Mouse (Mus musculus) neural tube, embryonic 12.5 days (tissue): ENCODE measurements around the gene Rnf149. TPM values are rescaled to one million over a fixed set of nuclear protein-coding genes. Genes with fewer than 3 reads are reported as not detected.

Experiments
- ATAC-seq: fragments of 200-750 bp; cut with Nextera tagmentation; 2 replicates; pipeline ENCODE4 v1.8.0; 2017; ENCODE audit warnings: low read depth, mild to moderate bottlenecking, moderate TSS enrichment, moderate library complexity; ENCODE audit not compliant: low FRiP score
- H3K27ac ChIP-seq: fragments of 300-500 bp; sonication (generic); 2 replicates; pipeline ENCODE4 v1.5.1; 2016
- H3K27me3 ChIP-seq: fragments of 300-500 bp; sonication (generic); replicated peaks from 2 replicates; pipeline ENCODE4 v1.6.1; 2016; ENCODE audit warnings: mild to moderate bottlenecking
- H3K36me3 ChIP-seq: fragments of 300-500 bp; sonication (generic); 2 replicates; pipeline ENCODE4 v1.6.1; 2016; ENCODE audit warnings: mild to moderate bottlenecking
- H3K4me1 ChIP-seq: fragments of 300-500 bp; sonication (generic); 2 replicates; pipeline ENCODE4 v1.6.1; 2016
- H3K4me2 ChIP-seq: fragments of 300-500 bp; sonication (generic); replicated peaks from 2 replicates; pipeline ENCODE4 v1.6.1; 2016; ENCODE audit warnings: mild to moderate bottlenecking
- H3K4me3 ChIP-seq: fragments of 300-500 bp; sonication (generic); 2 replicates; pipeline ENCODE4 v1.5.1; 2016
- H3K9ac ChIP-seq: fragments of 300-500 bp; sonication (generic); 2 replicates; pipeline ENCODE4 v1.6.1; 2016; ENCODE audit warnings: mild to moderate bottlenecking
- H3K9me3 ChIP-seq: fragments of 300-500 bp; sonication (generic); 2 replicates; pipeline ENCODE4 v1.6.1; 2016; ENCODE audit warnings: mild to moderate bottlenecking
- WGBS: fragments of 180-500 bp; shearing (Covaris S2); methylation state at CpG from one replicate; pipeline ENCODE4 v1.1.7; 2016; 5-methylcytosine and 5-hydroxymethylcytosine counted together
- polyA plus RNA-seq: library from polyadenylated mRNA; unstranded; fragments of >200 nt; fragmentation: Nextera tagmentation; extraction: Ambion mirVana; gene quantifications from 2 replicates; pipeline ENCODE4 v1.2.1, GENCODE M21; 2016

Gene Rnf149
- polyA plus RNA-seq, 1 experiment from 2014 or later: 37.3 TPM

DNA sequence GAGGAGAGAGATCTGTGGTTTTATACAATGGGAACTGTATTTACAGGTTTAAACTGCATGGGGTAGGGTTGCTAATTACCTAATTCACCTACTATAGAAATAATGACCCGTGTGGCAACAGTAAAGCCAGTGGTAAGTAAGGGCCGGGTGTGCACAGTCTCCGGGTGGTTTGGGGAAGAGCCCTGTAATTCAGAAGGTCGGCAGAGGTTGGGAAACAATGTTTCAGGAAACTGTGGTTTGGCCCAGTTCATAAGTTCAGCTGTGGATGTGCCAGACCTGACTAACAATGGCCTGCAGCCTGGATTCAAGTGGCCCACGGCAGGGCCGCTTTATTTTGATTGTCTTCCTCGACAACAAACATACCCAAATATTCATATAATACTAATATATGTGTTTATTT lies 51.4 kb downstream of the Rnf149 start:
- Histone ChIP-seq H3K9ac (no peak overlapping the region), H3K4me1 (no peaks in the 10 kb centered on the region), H3K27ac (no peak overlapping the region), H3K36me3 (no peaks in the 10 kb centered on the region), H3K4me3 (no peak overlapping the region), H3K4me2 (no peak overlapping the region), H3K9me3 (no peaks in the 10 kb centered on the region), H3K27me3 (no peaks in the 10 kb centered on the region)
- ATAC-seq: no peak
- 72% methylated on average over 7 of the region's 7 CpGs for WGBS

DNA sequence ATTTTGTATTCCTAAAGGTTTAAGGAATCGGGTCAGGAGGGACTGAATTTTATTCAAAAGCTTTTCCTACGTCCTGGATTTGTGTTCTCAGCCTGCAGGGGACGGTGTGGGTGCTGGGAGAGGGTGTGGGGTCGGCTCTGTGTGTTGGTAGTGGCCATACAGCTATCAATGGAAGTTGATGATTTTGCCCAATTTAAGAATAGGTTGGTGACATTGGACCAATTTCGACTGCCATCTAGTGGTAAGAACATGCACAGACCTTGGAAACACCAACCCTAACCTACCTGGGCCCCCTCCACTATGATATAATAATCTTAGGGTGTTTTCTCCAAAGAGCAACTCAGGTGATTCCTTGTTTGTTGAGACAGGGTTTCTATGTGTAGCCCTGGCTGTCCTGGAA lies 54.7 kb downstream of the Rnf149 start:
- ATAC-seq: no peak
- Histone ChIP-seq H3K27me3 (no peaks in the 10 kb centered on the region), H3K27ac (no peak overlapping the region), H3K9me3 (0 out of 2 replicates have a peak, but pooled peaks cover 7% of the 10 kb centered on the region), H3K4me1 (no peaks in the 10 kb centered on the region), H3K9ac (no peak overlapping the region), H3K4me2 (no peak overlapping the region), H3K4me3 (no peak overlapping the region), H3K36me3 (no peaks in the 10 kb centered on the region)
- 39% methylated on average over 5 of the region's 5 CpGs for WGBS

DNA sequence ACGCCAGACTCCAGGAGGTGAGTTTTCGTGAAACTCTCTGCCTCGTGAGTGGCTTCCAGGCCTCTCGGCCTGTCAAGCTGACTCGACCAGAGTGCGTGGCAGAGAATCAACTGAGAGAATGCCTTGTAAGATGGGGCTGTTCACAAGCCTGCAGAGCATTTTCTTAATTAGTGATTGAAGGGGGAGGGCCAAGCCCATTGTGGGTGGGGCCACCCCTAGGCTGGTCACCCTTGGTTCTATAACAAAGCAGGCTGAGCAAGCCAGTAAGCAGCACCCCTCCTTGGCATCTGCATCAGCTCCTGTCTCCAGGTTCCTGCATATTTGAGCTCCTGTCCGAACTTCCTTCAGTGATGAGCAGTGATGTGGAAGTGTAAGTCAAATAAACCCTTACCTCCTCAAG lies 55.9 kb downstream of the Rnf149 start:
- Histone ChIP-seq H3K36me3 (no peaks in the 10 kb centered on the region), H3K9ac (no peak overlapping the region), H3K4me1 (no peaks in the 10 kb centered on the region), H3K4me2 (no peak overlapping the region), H3K27me3 (no peaks in the 10 kb centered on the region), H3K4me3 (no peak overlapping the region), H3K27ac (no peak overlapping the region), H3K9me3 (0 out of 2 replicates have a peak, but pooled peaks cover 7% of the 10 kb centered on the region)
- no peak for ATAC-seq
- 91% methylated on average over 7 of the region's 7 CpGs for WGBS

DNA sequence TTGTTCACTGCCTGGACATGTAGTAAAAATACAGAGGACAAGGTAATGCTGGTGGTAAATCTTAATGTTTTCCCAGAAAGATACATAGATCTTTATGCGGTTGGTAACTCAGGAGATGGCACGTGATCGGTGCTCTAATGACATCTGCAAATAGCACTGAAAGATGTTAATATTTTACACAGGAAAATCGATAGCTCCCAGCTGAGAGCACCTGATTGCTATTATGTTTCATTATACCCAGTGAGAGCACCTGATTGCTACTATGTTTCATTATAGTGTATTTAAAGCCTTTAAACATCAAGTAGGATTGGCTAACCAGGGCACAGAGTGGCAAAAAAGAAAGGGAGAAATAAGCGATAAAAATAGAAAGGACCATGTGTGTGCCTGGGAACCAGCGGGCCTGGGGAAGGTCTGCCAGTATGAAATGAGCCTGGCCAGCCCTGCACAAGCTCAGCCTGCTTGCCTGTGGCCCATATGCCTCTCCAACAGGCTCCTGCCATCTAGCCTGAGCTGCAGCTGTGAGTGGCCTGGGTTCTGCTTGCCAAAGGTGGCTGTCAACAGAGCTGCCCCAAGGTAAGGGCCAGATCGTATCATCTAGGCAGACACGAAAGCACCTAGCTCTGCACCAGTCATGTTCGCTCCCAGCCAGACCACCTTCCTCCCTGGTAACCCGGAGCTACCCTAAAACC lies 61.8 kb downstream of the Rnf149 start:
- no peak overlapping the region for H3K4me3 ChIP-seq
- no peak for ATAC-seq

DNA sequence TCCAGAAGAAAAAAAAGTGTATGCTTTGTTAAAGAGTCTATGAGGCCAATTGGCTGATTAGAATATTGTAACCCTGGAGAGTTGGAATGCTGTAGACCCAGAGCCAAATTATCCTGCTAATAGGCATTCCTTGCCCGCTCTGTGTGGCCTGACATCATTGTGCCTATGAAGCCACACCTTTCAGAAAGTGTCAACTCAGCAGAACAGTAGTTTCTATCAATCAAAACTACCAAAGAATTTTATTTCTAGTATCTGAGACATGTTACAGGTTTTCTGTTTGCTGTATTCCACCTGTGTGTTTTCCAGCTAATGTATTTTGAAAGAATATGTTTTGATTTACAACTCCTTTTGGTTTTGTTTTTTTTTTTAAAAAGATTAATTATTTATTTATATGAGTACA lies 65.0 kb downstream of the Rnf149 start:
- no peaks in the 10 kb centered on the region for H3K4me1 ChIP-seq
- WGBS: 83% methylated on average over 1 of the region's 1 CpGs
- H3K27me3 ChIP-seq: no peaks in the 10 kb centered on the region
- no peak for ATAC-seq
- H3K9me3 ChIP-seq: no peaks in the 10 kb centered on the region
- no peak overlapping the region for H3K27ac ChIP-seq
- no peak overlapping the region for H3K9ac ChIP-seq
- no peak overlapping the region for H3K4me3 ChIP-seq
- H3K4me2 ChIP-seq: no peak overlapping the region
- no peaks in the 10 kb centered on the region for H3K36me3 ChIP-seq

More for the DNA sequence above, 61.8 kb downstream of the Rnf149 start:
- H3K27ac ChIP-seq: no peak overlapping the region
- H3K9me3 ChIP-seq: 0 out of 2 replicates have a peak, but pooled peaks cover 7% of the 10 kb centered on the region
- no peak overlapping the region for H3K9ac ChIP-seq
- H3K4me2 ChIP-seq: no peak overlapping the region
- no peaks in the 10 kb centered on the region for H3K27me3 ChIP-seq
- H3K36me3 ChIP-seq: no peaks in the 10 kb centered on the region
- 88% methylated on average over 10 of the region's 10 CpGs for WGBS
- no peaks in the 10 kb centered on the region for H3K4me1 ChIP-seq

DNA sequence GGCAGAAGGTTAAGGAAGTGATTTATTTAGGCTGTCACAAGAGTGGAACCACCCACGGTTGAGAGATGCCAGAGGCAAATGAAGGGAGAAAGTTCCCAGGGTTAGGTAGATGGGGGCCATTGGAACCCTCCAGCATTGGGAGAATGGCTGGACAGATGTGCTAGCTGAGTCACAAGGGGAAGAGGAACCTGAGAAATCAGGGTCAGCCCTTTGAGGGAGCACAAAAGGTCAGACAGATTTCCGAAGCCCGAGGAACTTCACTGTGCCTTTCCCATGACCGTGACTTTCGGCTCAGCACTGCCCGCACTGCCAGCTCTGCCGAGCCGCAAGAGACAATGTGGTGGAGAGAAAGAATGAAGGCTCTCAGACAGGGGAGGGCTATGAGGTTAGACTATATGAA lies 65.4 kb downstream of the Rnf149 start:
- 72% methylated on average over 8 of the region's 8 CpGs for WGBS
- Histone ChIP-seq H3K27me3 (no peaks in the 10 kb centered on the region), H3K9ac (no peak overlapping the region), H3K27ac (no peak overlapping the region), H3K4me1 (no peaks in the 10 kb centered on the region), H3K9me3 (no peaks in the 10 kb centered on the region), H3K4me3 (no peak overlapping the region), H3K36me3 (no peaks in the 10 kb centered on the region), H3K4me2 (no peak overlapping the region)
- no peak for ATAC-seq

DNA sequence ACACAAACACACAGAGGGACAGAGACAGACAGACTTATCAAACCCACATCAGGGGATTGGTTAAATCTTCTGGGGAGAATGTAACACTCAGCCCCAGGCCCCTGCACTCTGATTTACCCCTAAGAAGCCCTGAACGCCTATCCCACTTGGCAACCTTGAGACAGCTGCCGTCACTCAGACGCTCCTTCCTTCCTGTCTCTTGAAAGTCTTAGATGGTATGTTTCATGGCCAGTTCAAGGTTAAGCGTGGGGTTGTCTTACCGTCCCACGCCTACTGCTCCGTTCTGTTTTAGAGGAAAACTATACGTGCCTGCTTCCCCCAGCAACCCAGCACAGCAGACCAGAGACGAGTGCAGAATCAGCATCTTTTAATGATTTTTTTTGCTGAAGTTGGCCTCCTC lies 71.6 kb downstream of the Rnf149 start:
- no peak for ATAC-seq
- 83% methylated on average over 9 of the region's 9 CpGs for WGBS
- no peak overlapping the region for H3K9ac ChIP-seq
- no peaks in the 10 kb centered on the region for H3K36me3 ChIP-seq
- no peak overlapping the region for H3K4me3 ChIP-seq
- H3K4me1 ChIP-seq: no peaks in the 10 kb centered on the region
- no peaks in the 10 kb centered on the region for H3K9me3 ChIP-seq
- H3K27ac ChIP-seq: no peak overlapping the region
- H3K4me2 ChIP-seq: no peak overlapping the region
- no peaks in the 10 kb centered on the region for H3K27me3 ChIP-seq

DNA sequence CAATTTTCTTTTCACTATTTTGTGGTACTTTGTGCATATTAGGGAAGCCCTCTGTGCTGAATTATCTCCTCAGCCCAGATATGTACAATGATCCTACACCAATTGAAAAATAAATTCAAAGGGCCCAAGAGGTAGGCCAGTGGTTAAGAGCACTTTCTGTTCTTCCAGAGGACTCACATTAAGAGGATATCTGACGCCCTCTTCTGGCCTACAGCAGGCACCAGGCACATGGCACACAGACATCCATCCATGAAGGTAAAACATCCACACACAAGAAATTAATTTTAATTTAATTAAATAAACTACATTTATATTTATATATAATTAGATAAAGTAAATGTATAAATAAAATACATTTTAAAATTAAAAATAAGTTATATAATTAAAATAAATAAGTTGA lies 72.9 kb downstream of the Rnf149 start:
- WGBS: 21% methylated on average over 1 of the region's 1 CpGs
- Histone ChIP-seq H3K4me2 (no peak overlapping the region), H3K4me1 (no peaks in the 10 kb centered on the region), H3K9me3 (no peaks in the 10 kb centered on the region), H3K27me3 (no peaks in the 10 kb centered on the region), H3K27ac (no peak overlapping the region), H3K36me3 (no peaks in the 10 kb centered on the region), H3K9ac (no peak overlapping the region), H3K4me3 (no peak overlapping the region)
- ATAC-seq: no peak

DNA sequence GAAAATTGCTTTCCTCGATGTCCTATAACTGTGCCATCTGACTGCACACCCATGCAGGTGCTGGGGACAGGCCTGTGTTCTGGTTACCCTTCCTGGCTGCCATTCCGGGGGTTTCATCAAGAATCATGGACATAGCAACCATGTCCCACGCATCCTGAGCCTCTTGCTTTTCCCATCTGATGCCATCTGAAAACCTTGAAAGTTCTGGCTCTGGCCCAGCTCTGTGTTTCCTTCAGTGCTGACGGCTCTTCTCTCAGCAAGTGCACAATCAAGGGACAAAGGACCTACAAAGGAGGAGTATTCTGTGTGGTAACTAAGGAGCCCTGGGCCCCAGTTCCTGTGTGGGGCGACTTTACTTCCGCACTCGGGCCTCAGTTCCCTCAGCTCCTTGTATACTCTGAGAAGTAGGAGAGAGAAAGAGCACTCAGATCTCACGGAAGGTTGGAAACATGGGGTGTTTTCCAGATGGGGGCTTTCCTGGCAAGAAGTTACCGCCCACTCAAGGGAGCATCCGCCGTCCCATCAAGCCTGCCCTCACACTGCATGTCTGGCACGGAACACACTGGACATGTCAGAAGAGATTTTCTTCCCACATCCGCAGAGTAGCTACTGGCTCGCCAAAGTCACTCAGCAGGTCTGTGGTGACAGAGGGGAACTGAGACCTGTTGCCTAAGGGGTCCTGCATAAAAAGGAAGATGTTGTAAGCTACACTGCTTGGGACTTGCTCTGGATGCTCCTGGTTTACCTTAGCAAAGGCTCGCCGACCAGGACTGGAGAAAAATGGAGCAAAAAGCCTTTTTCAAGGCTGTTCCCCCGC lies 74.2 kb downstream of the Rnf149 start:
- Histone ChIP-seq H3K9me3 (no peaks in the 10 kb centered on the region), H3K36me3 (no peaks in the 10 kb centered on the region), H3K4me2 (no peak overlapping the region), H3K9ac (no peak overlapping the region), H3K27ac (no peak overlapping the region), H3K4me1 (no peaks in the 10 kb centered on the region), H3K27me3 (no peaks in the 10 kb centered on the region), H3K4me3 (no peak overlapping the region)
- 88% methylated on average over 17 of the region's 17 CpGs for WGBS
- ATAC-seq: no peak

Other genes starting within 250 kb of the Rnf149 start
- 385 and 410 TPM in 2 replicates for gene Rpl31, start 209.6 kb downstream of the Rnf149 start, polyA plus RNA-seq
- 8.6 and 9.5 TPM in 2 replicates for gene Tbc1d8, start 98.7 kb downstream of the Rnf149 start, polyA plus RNA-seq
- 28.5 and 29.6 TPM in 2 replicates for gene Cnot11, start 42.4 kb downstream of the Rnf149 start, polyA plus RNA-seq
- gene Creg2, start 74.1 kb upstream of the Rnf149 start, polyA plus RNA-seq: 2.9 and 3.2 TPM in 2 replicates
- 0.27 TPM in 1 of 2 replicates, not detected in the other for gene Rfx8, start 143.6 kb upstream of the Rnf149 start, polyA plus RNA-seq
- gene Gm3646, start 227.9 kb upstream of the Rnf149 start, polyA plus RNA-seq: not detected in 2 replicates